ENCODE assay signal across 8 mouse cellular contexts in the genomic region with DNA sequence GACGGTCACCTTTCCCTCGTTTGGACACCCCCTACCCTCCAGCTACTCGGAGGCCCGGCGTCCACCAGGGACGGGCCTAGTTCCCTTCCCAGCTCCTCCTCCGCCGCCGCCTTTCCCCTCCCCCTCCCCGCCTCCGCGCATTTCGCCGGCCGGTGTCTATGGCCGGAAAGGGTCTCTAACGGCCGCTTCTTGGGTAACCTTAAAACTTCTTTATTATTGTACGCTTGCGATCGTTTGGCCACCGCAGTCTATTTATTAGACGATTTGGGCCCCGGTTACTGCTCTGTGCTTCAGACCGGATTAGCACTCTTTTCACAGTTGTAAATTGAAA. TPM values are rescaled to one million over a fixed set of nuclear protein-coding genes. Genes with fewer than 3 reads are reported as not detected.
DNase-seq lines count a peak whose midpoint lies in the region; ATAC-seq and TF ChIP-seq lines count a peak whose summit lies in the region.

No protein-coding gene starts in this region.

- H3K27me3 ChIP-seq in embryonic facial prominence, embryonic 12.5 days, result no peaks in the 10 kb centered on the region
- H3K27me3 ChIP-seq in heart, embryonic 10.5 days (ENCODE audit: insufficient read depth, poor library complexity, severe bottlenecking), result no peaks in the 10 kb centered on the region
- no peaks in the 10 kb centered on the region for H3K27me3 ChIP-seq in kidney, postnatal 0 days (ENCODE audit: insufficient read depth, low read length)
- no peaks in the 10 kb centered on the region for H3K27me3 ChIP-seq in liver, embryonic 15.5 days
- H3K27me3 ChIP-seq in neural tube, embryonic 13.5 days, result no peaks in the 10 kb centered on the region

- H3K36me3 ChIP-seq in embryonic facial prominence, embryonic 12.5 days, result peaks cover 11% of the 10 kb centered on the region
- peaks cover 24% of the 10 kb centered on the region for H3K36me3 ChIP-seq in heart, embryonic 10.5 days
- H3K36me3 ChIP-seq in kidney, postnatal 0 days (ENCODE audit: insufficient read depth, low read length), result peaks cover 11% of the 10 kb centered on the region
- peaks cover 22% of the 10 kb centered on the region for H3K36me3 ChIP-seq in liver, embryonic 15.5 days (replicated peaks)
- peaks cover 17% of the 10 kb centered on the region for H3K36me3 ChIP-seq in neural tube, embryonic 13.5 days

- no peak for ATAC-seq in embryonic facial prominence, embryonic 12.5 days (ENCODE audit: insufficient number of reproducible peaks, insufficient read depth, low FRiP score, low TSS enrichment)
- ATAC-seq in kidney, postnatal 0 days (replicated peaks; ENCODE audit: low FRiP score, low read depth), result peak; percentile 58
- peak; percentile 70 for ATAC-seq in liver, embryonic 15.5 days (ENCODE audit: insufficient read depth)
- ATAC-seq in neural tube, embryonic 13.5 days (ENCODE audit: low read depth), result peak; percentile 68

- peak overlapping the region; percentile 73 for H3K9ac ChIP-seq in embryonic facial prominence, embryonic 12.5 days
- H3K9ac ChIP-seq in kidney, postnatal 0 days (ENCODE audit: low read depth, low read length), result peak overlapping the region; percentile 94
- peak overlapping the region; percentile 88 for H3K9ac ChIP-seq in liver, embryonic 15.5 days
- peak overlapping the region; percentile 91 for H3K9ac ChIP-seq in neural tube, embryonic 13.5 days

- peak overlapping the region; percentile 98 for H3K27ac ChIP-seq in embryonic facial prominence, embryonic 12.5 days
- peak overlapping the region; percentile 99 for H3K27ac ChIP-seq in heart, embryonic 10.5 days
- H3K27ac ChIP-seq in kidney, postnatal 0 days, result peak overlapping the region; percentile 98
- peak overlapping the region; percentile 100 for H3K27ac ChIP-seq in liver, embryonic 15.5 days (replicated peaks)
- peak overlapping the region; percentile 99 for H3K27ac ChIP-seq in neural tube, embryonic 13.5 days (replicated peaks)

- H3K4me2 ChIP-seq in embryonic facial prominence, embryonic 12.5 days (replicated peaks), result peak overlapping the region; percentile 70
- peak overlapping the region; percentile 96 for H3K4me2 ChIP-seq in kidney, postnatal 0 days (ENCODE audit: low read length)
- H3K4me2 ChIP-seq in liver, embryonic 15.5 days, result peak overlapping the region; percentile 100
- peak overlapping the region; percentile 97 for H3K4me2 ChIP-seq in neural tube, embryonic 13.5 days

- no peaks in the 10 kb centered on the region for H3K9me3 ChIP-seq in embryonic facial prominence, embryonic 12.5 days
- no peaks in the 10 kb centered on the region for H3K9me3 ChIP-seq in heart, embryonic 10.5 days
- H3K9me3 ChIP-seq in kidney, postnatal 0 days (replicated peaks; ENCODE audit: low read length), result no peaks in the 10 kb centered on the region
- H3K9me3 ChIP-seq in liver, embryonic 15.5 days (replicated peaks), result no peaks in the 10 kb centered on the region
- H3K9me3 ChIP-seq in neural tube, embryonic 13.5 days, result no peaks in the 10 kb centered on the region

- peak; percentile 80 for DNase-seq in 416B (ENCODE audit: low read depth)
- DNase-seq in adrenal gland, postnatal 25 days, result peak; percentile 90
- DNase-seq in heart, embryonic 10.5 days (ENCODE audit: low spot score), result peak; percentile 89
- DNase-seq in kidney, postnatal 0 days (ENCODE audit: low spot score), result peak; percentile 83
- DNase-seq in testis, postnatal 10 days (ENCODE audit: low spot score), result peak; percentile 93

- 1% methylated on average over 25 of the region's 25 CpGs for WGBS in embryonic facial prominence, embryonic 12.5 days
- 0% methylated on average over 25 of the region's 25 CpGs for WGBS in heart, embryonic 10.5 days
- WGBS in kidney, postnatal 0 days, result under 1% methylated on average over 24 of the region's 25 CpGs
- WGBS in liver, embryonic 15.5 days (ENCODE audit: insufficient replicate concordance), result under 1% methylated on average over 25 of the region's 25 CpGs
- under 1% methylated on average over 25 of the region's 25 CpGs for WGBS in neural tube, embryonic 13.5 days

- TF ChIP-seq CTCF in kidney, postnatal 0 days (IDR thresholded peaks at IDR 0.05; ENCODE audit: low read depth), result no peak

- peaks cover 16% of the 10 kb centered on the region; the same call in 1 of the 2 replicates for H3K4me1 ChIP-seq in embryonic facial prominence, embryonic 12.5 days
- H3K4me1 ChIP-seq in heart, embryonic 10.5 days, result peaks cover 10% of the 10 kb centered on the region
- 0 out of 2 replicates have a peak, but pooled peaks cover 4% of the 10 kb centered on the region for H3K4me1 ChIP-seq in kidney, postnatal 0 days (replicated peaks; ENCODE audit: insufficient read depth, low read length)
- H3K4me1 ChIP-seq in liver, embryonic 15.5 days (replicated peaks), result peaks cover 49% of the 10 kb centered on the region
- H3K4me1 ChIP-seq in neural tube, embryonic 13.5 days (replicated peaks), result peaks cover 31% of the 10 kb centered on the region

- peak overlapping the region; percentile 81 for H3K4me3 ChIP-seq in embryonic facial prominence, embryonic 12.5 days
- H3K4me3 ChIP-seq in heart, embryonic 10.5 days, result peak overlapping the region; percentile 87
- peak overlapping the region; percentile 77 for H3K4me3 ChIP-seq in kidney, postnatal 0 days (replicated peaks; ENCODE audit: low read depth, low read length)
- H3K4me3 ChIP-seq in liver, embryonic 15.5 days (replicated peaks), result peak overlapping the region; percentile 83
- peak overlapping the region; percentile 84 for H3K4me3 ChIP-seq in neural tube, embryonic 13.5 days

RNA-seq across cellular contexts. Expression of gene Son, which starts 0.9 kb away (rescaled TPM):
- total RNA-seq in adrenal gland, postnatal 25 days (2021), result 297 and 334 TPM in 2 replicates
- 156 and 160 TPM in 2 replicates for polyA plus RNA-seq in embryonic facial prominence, embryonic 12.5 days (2016; fragmentation: Nextera tagmentation; extraction: Ambion mirVana)
- polyA plus RNA-seq in heart, embryonic 10.5 days (2016; fragmentation: Nextera tagmentation; extraction: Ambion mirVana), result 79.3 and 93.6 TPM in 2 replicates
- polyA plus RNA-seq in kidney, postnatal 0 days (2015; fragmentation: Nextera tagmentation; extraction: Ambion mirVana), result 108 and 112 TPM in 2 replicates
- polyA plus RNA-seq in liver, embryonic 15.5 days (2015; fragmentation: Nextera tagmentation; extraction: Ambion mirVana), result 36.7 and 39.5 TPM in 2 replicates
- polyA plus RNA-seq in neural tube, embryonic 13.5 days (2015; fragmentation: Nextera tagmentation; extraction: Ambion mirVana), result 125 and 129 TPM in 2 replicates

RNA-seq across cellular contexts. Expression of gene Gart, which starts 1.4 kb away (rescaled TPM):
- 90.8 and 124 TPM in 2 replicates for total RNA-seq in adrenal gland, postnatal 25 days (2021)
- polyA plus RNA-seq in embryonic facial prominence, embryonic 12.5 days (2016; fragmentation: Nextera tagmentation; extraction: Ambion mirVana), result 121 and 133 TPM in 2 replicates
- 125 and 144 TPM in 2 replicates for polyA plus RNA-seq in heart, embryonic 10.5 days (2016; fragmentation: Nextera tagmentation; extraction: Ambion mirVana)
- 68.5 and 71.0 TPM in 2 replicates for polyA plus RNA-seq in kidney, postnatal 0 days (2015; fragmentation: Nextera tagmentation; extraction: Ambion mirVana)
- polyA plus RNA-seq in liver, embryonic 15.5 days (2015; fragmentation: Nextera tagmentation; extraction: Ambion mirVana), result 57.4 and 65.8 TPM in 2 replicates
- polyA plus RNA-seq in neural tube, embryonic 13.5 days (2015; fragmentation: Nextera tagmentation; extraction: Ambion mirVana), result 62.1 and 66.1 TPM in 2 replicates

RNA-seq across cellular contexts. Expression of gene Dnajc28, which starts 29.4 kb away (rescaled TPM):
- 14.5 and 17.1 TPM in 2 replicates for total RNA-seq in adrenal gland, postnatal 25 days (2021)
- 4.8 and 5.4 TPM in 2 replicates for polyA plus RNA-seq in embryonic facial prominence, embryonic 12.5 days (2016; fragmentation: Nextera tagmentation; extraction: Ambion mirVana)
- 2.7 and 2.9 TPM in 2 replicates for polyA plus RNA-seq in heart, embryonic 10.5 days (2016; fragmentation: Nextera tagmentation; extraction: Ambion mirVana)
- 4.4 and 4.5 TPM in 2 replicates for polyA plus RNA-seq in kidney, postnatal 0 days (2015; fragmentation: Nextera tagmentation; extraction: Ambion mirVana)
- 1.7 and 2.1 TPM in 2 replicates for polyA plus RNA-seq in liver, embryonic 15.5 days (2015; fragmentation: Nextera tagmentation; extraction: Ambion mirVana)
- polyA plus RNA-seq in neural tube, embryonic 13.5 days (2015; fragmentation: Nextera tagmentation; extraction: Ambion mirVana), result 6.9 and 7.0 TPM in 2 replicates

RNA-seq across cellular contexts. Expression of gene Donson, which starts 40.4 kb away (rescaled TPM):
- 8.7 and 16.7 TPM in 2 replicates for total RNA-seq in adrenal gland, postnatal 25 days (2021)
- 32.7 and 32.8 TPM in 2 replicates for polyA plus RNA-seq in embryonic facial prominence, embryonic 12.5 days (2016; fragmentation: Nextera tagmentation; extraction: Ambion mirVana)
- 20.7 and 30.3 TPM in 2 replicates for polyA plus RNA-seq in heart, embryonic 10.5 days (2016; fragmentation: Nextera tagmentation; extraction: Ambion mirVana)
- polyA plus RNA-seq in kidney, postnatal 0 days (2015; fragmentation: Nextera tagmentation; extraction: Ambion mirVana), result 10.6 and 12.6 TPM in 2 replicates
- 32.8 and 34.7 TPM in 2 replicates for polyA plus RNA-seq in liver, embryonic 15.5 days (2015; fragmentation: Nextera tagmentation; extraction: Ambion mirVana)
- polyA plus RNA-seq in neural tube, embryonic 13.5 days (2015; fragmentation: Nextera tagmentation; extraction: Ambion mirVana), result 19.1 and 20.5 TPM in 2 replicates

RNA-seq across cellular contexts. Expression of gene Tmem50b, which starts 50.6 kb away (rescaled TPM):
- total RNA-seq in adrenal gland, postnatal 25 days (2021), result 57.9 and 58.3 TPM in 2 replicates
- 31.2 and 31.4 TPM in 2 replicates for polyA plus RNA-seq in embryonic facial prominence, embryonic 12.5 days (2016; fragmentation: Nextera tagmentation; extraction: Ambion mirVana)
- 44.7 and 56.1 TPM in 2 replicates for polyA plus RNA-seq in heart, embryonic 10.5 days (2016; fragmentation: Nextera tagmentation; extraction: Ambion mirVana)
- 42.3 and 45.0 TPM in 2 replicates for polyA plus RNA-seq in kidney, postnatal 0 days (2015; fragmentation: Nextera tagmentation; extraction: Ambion mirVana)
- 6.8 and 7.4 TPM in 2 replicates for polyA plus RNA-seq in liver, embryonic 15.5 days (2015; fragmentation: Nextera tagmentation; extraction: Ambion mirVana)
- 85.6 and 96.8 TPM in 2 replicates for polyA plus RNA-seq in neural tube, embryonic 13.5 days (2015; fragmentation: Nextera tagmentation; extraction: Ambion mirVana)
